In genomic region chr12:4506810-4507430, GRCm38 (mm10) we compare ENCODE assay signal across 21 mouse cellular contexts. TPM values are rescaled to one million over a fixed set of nuclear protein-coding genes. Genes with fewer than 3 reads are reported as not detected.
DNase-seq lines count a peak whose midpoint lies in the region; ATAC-seq and TF ChIP-seq lines count a peak whose summit lies in the region.
"Had no signal": no experiment of that assay in that cellular context is flagged by ENCODE, and none has a peak within 500 bp of the region (broad histone marks: within the 10 kb centered on the region; RNA-seq: fewer than 3 reads in every experiment).

No protein-coding gene starts in this region.

- H3K9me3 ChIP-seq in midbrain, embryonic 11.5 days (ENCODE audit: control insufficient read depth, low read length), result no peaks in the 10 kb centered on the region
- no peaks in the 10 kb centered on the region for H3K9me3 ChIP-seq in midbrain, embryonic 13.5 days
- H3K9me3 ChIP-seq in hindbrain, embryonic 13.5 days, result no peaks in the 10 kb centered on the region
- no peaks in the 10 kb centered on the region for H3K9me3 ChIP-seq in hindbrain, postnatal 0 days (ENCODE audit: low read length)
- no peaks in the 10 kb centered on the region for H3K9me3 ChIP-seq in neural tube, embryonic 13.5 days
- H3K9me3 ChIP-seq in kidney, embryonic 14.5 days (ENCODE audit: control insufficient read depth, low read length), result no peaks in the 10 kb centered on the region
- H3K9me3 ChIP-seq: embryonic facial prominence, embryonic 15.5 days; heart, embryonic 13.5 days; limb, embryonic 15.5 days; megakaryocyte, embryonic 14.5 days had no signal

- no peaks in the 10 kb centered on the region for H3K36me3 ChIP-seq in midbrain, embryonic 11.5 days (ENCODE audit: control insufficient read depth, insufficient read depth, low read length)
- H3K36me3 ChIP-seq in midbrain, embryonic 13.5 days, result no peaks in the 10 kb centered on the region
- H3K36me3 ChIP-seq in hindbrain, embryonic 13.5 days, result no peaks in the 10 kb centered on the region
- no peaks in the 10 kb centered on the region for H3K36me3 ChIP-seq in hindbrain, postnatal 0 days (ENCODE audit: insufficient read depth, low read length)
- no peaks in the 10 kb centered on the region for H3K36me3 ChIP-seq in neural tube, embryonic 13.5 days
- no peaks in the 10 kb centered on the region for H3K36me3 ChIP-seq in kidney, embryonic 14.5 days (ENCODE audit: control insufficient read depth, insufficient read depth, low read length)
- H3K36me3 ChIP-seq: embryonic facial prominence, embryonic 15.5 days; heart, embryonic 13.5 days; limb, embryonic 15.5 days had no signal

- H3K4me1 ChIP-seq in midbrain, embryonic 11.5 days (ENCODE audit: control insufficient read depth, insufficient read depth, low read length), result peaks cover 6% of the 10 kb centered on the region; the same call in 1 of the 2 replicates
- H3K4me1 ChIP-seq in midbrain, embryonic 13.5 days (replicated peaks), result peaks cover 19% of the 10 kb centered on the region
- peaks cover 26% of the 10 kb centered on the region for H3K4me1 ChIP-seq in hindbrain, embryonic 13.5 days (replicated peaks)
- 0 out of 2 replicates have a peak, but pooled peaks cover 2% of the 10 kb centered on the region for H3K4me1 ChIP-seq in hindbrain, postnatal 0 days (ENCODE audit: insufficient read depth, low read length)
- H3K4me1 ChIP-seq in neural tube, embryonic 13.5 days (replicated peaks), result peaks cover 34% of the 10 kb centered on the region
- no peaks in the 10 kb centered on the region for H3K4me1 ChIP-seq in kidney, embryonic 14.5 days (ENCODE audit: control insufficient read depth, insufficient read depth, low read length)
- H3K4me1 ChIP-seq: heart, embryonic 13.5 days had no signal

- H3K9ac ChIP-seq in midbrain, embryonic 11.5 days (ENCODE audit: low read length), result no peak overlapping the region
- H3K9ac ChIP-seq in midbrain, embryonic 13.5 days (replicated peaks), result no peak overlapping the region
- H3K9ac ChIP-seq in hindbrain, embryonic 13.5 days, result no peak overlapping the region
- no peak overlapping the region for H3K9ac ChIP-seq in hindbrain, postnatal 0 days (replicated peaks; ENCODE audit: low read length)
- H3K9ac ChIP-seq in neural tube, embryonic 13.5 days, result no peak overlapping the region
- no peak overlapping the region for H3K9ac ChIP-seq in kidney, embryonic 14.5 days (ENCODE audit: low read depth, low read length)
- H3K9ac ChIP-seq: embryonic facial prominence, embryonic 15.5 days; heart, embryonic 13.5 days; limb, embryonic 15.5 days; liver, embryonic 14.5 days; lung, embryonic 14.5 days had no signal

- no peak overlapping the region for H3K4me3 ChIP-seq in midbrain, embryonic 11.5 days (ENCODE audit: low read depth, low read length)
- H3K4me3 ChIP-seq in midbrain, embryonic 13.5 days (replicated peaks), result no peak overlapping the region
- no peak overlapping the region for H3K4me3 ChIP-seq in hindbrain, embryonic 13.5 days
- H3K4me3 ChIP-seq in hindbrain, postnatal 0 days (ENCODE audit: low read length), result no peak overlapping the region
- no peak overlapping the region for H3K4me3 ChIP-seq in neural tube, embryonic 13.5 days
- H3K4me3 ChIP-seq in kidney, embryonic 14.5 days (ENCODE audit: low read length), result no peak overlapping the region
- H3K4me3 ChIP-seq: embryonic facial prominence, embryonic 15.5 days; heart, adult 2 months; heart, embryonic 13.5 days; limb, embryonic 15.5 days; megakaryocyte, embryonic 14.5 days had no signal

- no peak for TF ChIP-seq CTCF in hindbrain, postnatal 0 days (IDR thresholded peaks at IDR 0.05; ENCODE audit: low read depth)

- H3K27ac ChIP-seq in midbrain, embryonic 11.5 days (ENCODE audit: low read depth, low read length), result no peak overlapping the region
- no peak overlapping the region for H3K27ac ChIP-seq in midbrain, embryonic 13.5 days
- 0 out of 2 replicates have a peak overlapping the region, but pooled peaks have one; percentile 35 for H3K27ac ChIP-seq in hindbrain, embryonic 13.5 days
- peak overlapping the region; percentile 59; the same call in 1 of the 2 replicates for H3K27ac ChIP-seq in hindbrain, postnatal 0 days
- peak overlapping the region; percentile 59 for H3K27ac ChIP-seq in neural tube, embryonic 13.5 days (replicated peaks)
- H3K27ac ChIP-seq in kidney, embryonic 14.5 days (ENCODE audit: low read depth, low read length), result no peak overlapping the region
- H3K27ac ChIP-seq: embryonic facial prominence, embryonic 15.5 days; heart, adult 2 months; heart, embryonic 13.5 days; limb, embryonic 15.5 days; liver, embryonic 14.5 days had no signal

- no peaks in the 10 kb centered on the region for H3K27me3 ChIP-seq in midbrain, embryonic 11.5 days (ENCODE audit: control insufficient read depth, insufficient read depth, low read length)
- H3K27me3 ChIP-seq in midbrain, embryonic 13.5 days, result no peaks in the 10 kb centered on the region
- no peaks in the 10 kb centered on the region for H3K27me3 ChIP-seq in hindbrain, embryonic 13.5 days
- no peaks in the 10 kb centered on the region for H3K27me3 ChIP-seq in hindbrain, postnatal 0 days (ENCODE audit: insufficient read depth, low read length)
- H3K27me3 ChIP-seq in neural tube, embryonic 13.5 days, result no peaks in the 10 kb centered on the region
- no peaks in the 10 kb centered on the region for H3K27me3 ChIP-seq in kidney, embryonic 14.5 days (ENCODE audit: control insufficient read depth, insufficient read depth, low read length)
- H3K27me3 ChIP-seq: embryonic facial prominence, embryonic 15.5 days; heart, embryonic 13.5 days; limb, embryonic 15.5 days; megakaryocyte, embryonic 14.5 days had no signal

- peak; percentile 75 for DNase-seq in midbrain, embryonic 11.5 days (ENCODE audit: low spot score, missing footprints)
- DNase-seq in hindbrain, postnatal 0 days (ENCODE audit: low spot score), result no peak
- DNase-seq in gastrocnemius, adult 8-10 months (ENCODE audit: low spot score in 2 of 2), result no peak
- no peak for DNase-seq in ovary, postnatal 36 days (ENCODE audit: low spot score)
- DNase-seq: cerebellum, adult 8-10 months; gastrocnemius, postnatal 25 days; heart, adult 2 months; heart, postnatal 14 days; kidney, adult 9 months; kidney, postnatal 36 days; lung, embryonic 14.5 days; thymus, postnatal 14 days had no signal

- WGBS in midbrain, embryonic 11.5 days, result 34% methylated on average over 7 of the region's 7 CpGs
- 32% methylated on average over 7 of the region's 7 CpGs for WGBS in midbrain, embryonic 13.5 days
- 36% methylated on average over 7 of the region's 7 CpGs for WGBS in hindbrain, embryonic 13.5 days
- 38% methylated on average over 7 of the region's 7 CpGs for WGBS in hindbrain, postnatal 0 days
- 33% methylated on average over 7 of the region's 7 CpGs for WGBS in neural tube, embryonic 13.5 days
- WGBS in kidney, embryonic 14.5 days, result 39% methylated on average over 7 of the region's 7 CpGs

- no peak overlapping the region for H3K4me2 ChIP-seq in midbrain, embryonic 11.5 days
- no peak overlapping the region for H3K4me2 ChIP-seq in midbrain, embryonic 13.5 days (replicated peaks)
- H3K4me2 ChIP-seq in hindbrain, embryonic 13.5 days, result no peak overlapping the region
- no peak overlapping the region for H3K4me2 ChIP-seq in hindbrain, postnatal 0 days (ENCODE audit: low read depth, low read length)
- no peak overlapping the region for H3K4me2 ChIP-seq in neural tube, embryonic 13.5 days
- no peak overlapping the region for H3K4me2 ChIP-seq in kidney, embryonic 14.5 days (replicated peaks; ENCODE audit: low read depth, low read length)
- H3K4me2 ChIP-seq: embryonic facial prominence, embryonic 15.5 days; heart, embryonic 13.5 days; limb, embryonic 15.5 days; lung, embryonic 14.5 days had no signal

- ATAC-seq in midbrain, embryonic 11.5 days (ENCODE audit: low FRiP score), result no peak
- ATAC-seq in midbrain, embryonic 13.5 days, result no peak
- peak; percentile 32; the same call in 1 of the 2 replicates for ATAC-seq in hindbrain, embryonic 13.5 days (ENCODE audit: low FRiP score)
- ATAC-seq in hindbrain, postnatal 0 days, result peak; percentile 28
- no peak; the same call in 1 of the 2 replicates for ATAC-seq in neural tube, embryonic 13.5 days (ENCODE audit: low read depth)
- no peak for ATAC-seq in kidney, embryonic 14.5 days (ENCODE audit: low FRiP score, low TSS enrichment)

RNA-seq across cellular contexts. Expression of gene Ncoa1, which starts 29.9 kb away (rescaled TPM):
- 4.7 and 4.9 TPM in 2 replicates for polyA plus RNA-seq in midbrain, embryonic 11.5 days (2014; fragmentation: Nextera tagmentation; extraction: Ambion mirVana)
- 9.1 and 9.2 TPM in 2 replicates for polyA plus RNA-seq in midbrain, embryonic 13.5 days (2015; fragmentation: Nextera tagmentation; extraction: Ambion mirVana)
- polyA plus RNA-seq in hindbrain, embryonic 13.5 days (2015; fragmentation: Nextera tagmentation; extraction: Ambion mirVana), result 10.3 and 11.5 TPM in 2 replicates
- total RNA-seq in hindbrain, postnatal 0 days (2014; rRNA removed), result 38.5 and 41.9 TPM in 2 replicates
- polyA plus RNA-seq in hindbrain, postnatal 0 days (2015; fragmentation: Nextera tagmentation; extraction: Ambion mirVana), result 14.2 TPM in 2 replicates
- polyA plus RNA-seq in neural tube, embryonic 13.5 days (2015; fragmentation: Nextera tagmentation; extraction: Ambion mirVana), result 13.6 and 14.6 TPM in 2 replicates
- 10 to 100 TPM; 22.4 to 31.5 (median 26.2) TPM for total RNA-seq in gastrocnemius, adult 8-10 months (2022)
- polyA plus RNA-seq in kidney, embryonic 14.5 days (2014; fragmentation: Nextera tagmentation; extraction: Ambion mirVana), result 8.9 and 10.6 TPM in 2 replicates

Comparison
In these comparisons a context has a peak if more than half of its experiments do, and no peak if none do; other contexts are left out.
1. ATAC-seq: peak in hindbrain, embryonic 13.5 days (single experiment) and hindbrain, postnatal 0 days (single experiment); none in midbrain, embryonic 11.5 days (single experiment), midbrain, embryonic 13.5 days (single experiment), neural tube, embryonic 13.5 days (single experiment) and kidney, embryonic 14.5 days (single experiment).
2. H3K27ac ChIP-seq: peak in hindbrain, embryonic 13.5 days (single experiment), hindbrain, postnatal 0 days (single experiment) and neural tube, embryonic 13.5 days (single experiment); none in midbrain, embryonic 11.5 days (single experiment), midbrain, embryonic 13.5 days (single experiment) and kidney, embryonic 14.5 days (single experiment).